Mouse (Mus musculus): ENCODE measurements around the gene Gad1. TPM values are rescaled to one million over a fixed set of nuclear protein-coding genes. Genes with fewer than 3 reads are reported as not detected.
A peak's percentile ranks its signal among the peaks of the same experiment; 100 is the strongest.

Gad1 gene
- total and polyA plus RNA-seq, 2 experiments from 2014 or later: 122 to 135 TPM

GRCm38 (mm10) chr2:70609769-70610168 lies 56.9 kb downstream of the Gad1 start:
- no peak overlapping the region for H3K4me3 ChIP-seq (ENCODE audit: low read depth, low read length)
- WGBS: 54% methylated on average over 3 of the region's 3 CpGs
- H3K9me3 ChIP-seq (ENCODE audit: low read length): no peaks in the 10 kb centered on the region
- H3K27me3 ChIP-seq (ENCODE audit: insufficient read depth, low read length): no peaks in the 10 kb centered on the region
- H3K27ac ChIP-seq (ENCODE audit: low read depth, low read length): no peak overlapping the region
- ATAC-seq (no peak), DNase-seq (no peak)
- H3K4me1 ChIP-seq (ENCODE audit: insufficient read depth): no peaks in the 10 kb centered on the region
- TF ChIP-seq CTCF (IDR thresholded peaks at IDR 0.05; ENCODE audit: low read depth): no peak
- H3K36me3 ChIP-seq (ENCODE audit: insufficient read depth): no peaks in the 10 kb centered on the region
- no peak overlapping the region for H3K9ac ChIP-seq
- no peak overlapping the region for H3K4me2 ChIP-seq (ENCODE audit: low read depth)

- H3K9me3 ChIP-seq (ENCODE audit: low read length): no peaks in the 10 kb centered on the region
- ATAC-seq (no peak), DNase-seq (no peak)
- TF ChIP-seq CTCF (IDR thresholded peaks at IDR 0.05; ENCODE audit: low read depth): no peak
- H3K27me3 ChIP-seq (ENCODE audit: insufficient read depth, low read length): no peaks in the 10 kb centered on the region
- no peaks in the 10 kb centered on the region for H3K36me3 ChIP-seq (ENCODE audit: insufficient read depth)
- no peak overlapping the region for H3K4me2 ChIP-seq (ENCODE audit: low read depth)
- H3K9ac ChIP-seq: no peak overlapping the region
- no peaks in the 10 kb centered on the region for H3K4me1 ChIP-seq (ENCODE audit: insufficient read depth)
- H3K27ac ChIP-seq (ENCODE audit: low read depth, low read length): no peak overlapping the region
- 86% methylated on average over 7 of the region's 7 CpGs for WGBS
- no peak overlapping the region for H3K4me3 ChIP-seq (ENCODE audit: low read depth, low read length)
These were observed 62.0 kb downstream of the Gad1 start for GRCm38 (mm10) chr2:70614745-70615351.

- Histone ChIP-seq H3K4me3 (ENCODE audit: low read depth, low read length) (no peak overlapping the region), H3K9ac (no peak overlapping the region), H3K27me3 (ENCODE audit: insufficient read depth, low read length) (no peaks in the 10 kb centered on the region), H3K9me3 (ENCODE audit: low read length) (no peaks in the 10 kb centered on the region), H3K27ac (ENCODE audit: low read depth, low read length) (no peak overlapping the region), H3K36me3 (ENCODE audit: insufficient read depth) (no peaks in the 10 kb centered on the region), H3K4me1 (ENCODE audit: insufficient read depth) (no peaks in the 10 kb centered on the region), H3K4me2 (ENCODE audit: low read depth) (no peak overlapping the region)
- TF ChIP-seq CTCF (IDR thresholded peaks at IDR 0.05; ENCODE audit: low read depth): no peak
- 76% methylated on average over 2 of the region's 2 CpGs for WGBS
- ATAC-seq (no peak), DNase-seq (no peak)
These were observed 63.2 kb downstream of the Gad1 start for GRCm38 (mm10) chr2:70616076-70616475.

DNA sequence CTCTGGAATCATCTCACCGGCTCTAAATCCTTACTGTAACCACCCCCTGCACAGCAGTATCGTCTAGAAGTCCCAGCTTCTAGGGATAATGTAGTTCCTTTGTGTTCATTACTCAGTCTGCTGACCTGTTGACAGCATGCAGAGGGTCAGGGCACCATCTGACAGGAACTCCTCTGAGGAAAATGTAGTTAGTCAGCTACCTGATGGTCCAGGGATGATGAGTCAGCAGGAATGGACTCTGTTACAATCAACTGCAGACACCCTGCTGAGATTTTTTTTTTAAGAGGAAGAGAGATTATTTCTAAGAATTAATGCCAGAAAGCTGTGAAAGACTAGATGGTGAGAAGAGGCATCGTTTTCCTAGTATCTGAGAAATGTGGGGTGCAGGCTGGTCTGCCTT lies 63.7 kb downstream of the Gad1 start:
- Histone ChIP-seq H3K27ac (ENCODE audit: low read depth, low read length) (no peak overlapping the region), H3K4me2 (ENCODE audit: low read depth) (no peak overlapping the region), H3K4me1 (ENCODE audit: insufficient read depth) (no peaks in the 10 kb centered on the region), H3K27me3 (ENCODE audit: insufficient read depth, low read length) (no peaks in the 10 kb centered on the region), H3K4me3 (ENCODE audit: low read depth, low read length) (no peak overlapping the region), H3K9ac (no peak overlapping the region), H3K36me3 (ENCODE audit: insufficient read depth) (no peaks in the 10 kb centered on the region), H3K9me3 (ENCODE audit: low read length) (no peaks in the 10 kb centered on the region)
- DNase-seq (no peak), ATAC-seq (no peak)
- 61% methylated on average over 3 of the region's 3 CpGs for WGBS
- no peak for TF ChIP-seq CTCF (IDR thresholded peaks at IDR 0.05; ENCODE audit: low read depth)

DNA sequence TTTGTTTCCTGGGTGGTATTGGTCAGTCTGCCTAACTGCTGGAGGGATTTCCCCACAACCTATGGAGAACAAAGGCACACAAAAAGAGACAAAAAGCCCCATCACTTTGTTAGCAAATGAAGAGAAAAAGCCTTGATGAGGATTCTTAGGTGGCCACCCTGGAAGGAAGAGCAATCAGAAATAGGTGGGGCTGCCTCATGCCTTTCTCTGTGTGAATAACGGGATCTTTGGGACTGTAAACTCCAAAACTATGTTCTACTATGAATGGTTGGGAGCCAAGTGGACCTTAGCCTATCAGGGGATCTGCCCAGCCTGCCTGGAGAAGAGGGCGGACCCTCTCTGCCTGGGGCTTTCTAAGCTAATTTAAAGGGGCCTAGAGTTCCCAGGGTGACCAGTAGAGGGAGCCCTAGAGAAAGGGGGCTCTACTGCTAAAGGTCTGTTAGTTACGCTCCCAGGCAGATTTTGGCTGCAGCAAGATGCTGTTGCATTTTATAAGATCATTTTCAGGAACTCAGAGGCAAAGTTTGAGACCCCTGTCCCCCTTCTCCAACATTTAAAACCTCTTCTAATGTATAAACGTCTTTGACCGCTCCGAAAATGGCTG lies 66.5 kb downstream of the Gad1 start:
- Histone ChIP-seq H3K4me1 (ENCODE audit: insufficient read depth) (no peaks in the 10 kb centered on the region), H3K4me3 (ENCODE audit: low read depth, low read length) (no peak overlapping the region), H3K36me3 (ENCODE audit: insufficient read depth) (no peaks in the 10 kb centered on the region), H3K27me3 (ENCODE audit: insufficient read depth, low read length) (no peaks in the 10 kb centered on the region), H3K27ac (ENCODE audit: low read depth, low read length) (no peak overlapping the region), H3K4me2 (ENCODE audit: low read depth) (no peak overlapping the region), H3K9ac (no peak overlapping the region), H3K9me3 (ENCODE audit: low read length) (no peaks in the 10 kb centered on the region)
- WGBS: 83% methylated on average over 6 of the region's 6 CpGs
- ATAC-seq: no peak
- peak; percentile 19; the same call in 1 of the 2 replicates for TF ChIP-seq CTCF (IDR thresholded peaks at IDR 0.05; ENCODE audit: low read depth)
- no peak for DNase-seq

- Histone ChIP-seq H3K27me3 (ENCODE audit: insufficient read depth, low read length) (no peaks in the 10 kb centered on the region), H3K4me1 (ENCODE audit: insufficient read depth) (no peaks in the 10 kb centered on the region), H3K36me3 (ENCODE audit: insufficient read depth) (no peaks in the 10 kb centered on the region), H3K4me2 (ENCODE audit: low read depth) (no peak overlapping the region), H3K9me3 (ENCODE audit: low read length) (no peaks in the 10 kb centered on the region), H3K4me3 (ENCODE audit: low read depth, low read length) (no peak overlapping the region), H3K27ac (ENCODE audit: low read depth, low read length) (no peak overlapping the region), H3K9ac (no peak overlapping the region)
- 12% methylated on average over 6 of the region's 6 CpGs for whole genome bisulfite sequencing
- ATAC-seq (peak; percentile 71; the same call in 1 of the 2 replicates), DNase-seq (peak; percentile 81)
- TF ChIP-seq CTCF (IDR thresholded peaks at IDR 0.05; ENCODE audit: low read depth): peak; percentile 73
These were observed 67.4 kb downstream of the Gad1 start for GRCm38 (mm10) chr2:70620225-70620624.

- Histone ChIP-seq H3K9ac (no peak overlapping the region), H3K4me2 (ENCODE audit: low read depth) (no peak overlapping the region), H3K27me3 (ENCODE audit: insufficient read depth, low read length) (no peaks in the 10 kb centered on the region), H3K4me1 (ENCODE audit: insufficient read depth) (no peaks in the 10 kb centered on the region), H3K9me3 (ENCODE audit: low read length) (no peaks in the 10 kb centered on the region), H3K27ac (ENCODE audit: low read depth, low read length) (no peak overlapping the region), H3K36me3 (ENCODE audit: insufficient read depth) (no peaks in the 10 kb centered on the region), H3K4me3 (ENCODE audit: low read depth, low read length) (no peak overlapping the region)
- ATAC-seq (no peak), DNase-seq (no peak)
- WGBS: 68% methylated on average over 4 of the region's 4 CpGs
- no peak for TF ChIP-seq CTCF (IDR thresholded peaks at IDR 0.05; ENCODE audit: low read depth)
These were observed 69.4 kb downstream of the Gad1 start for GRCm38 (mm10) chr2:70622244-70622643.

Measured in forebrain, postnatal 0 days (tissue).